Mouse (Mus musculus) midbrain, embryonic 12.5 days (tissue): ENCODE results near the gene Ppp1r2. TPM values are rescaled to one million over a fixed set of nuclear protein-coding genes. Genes with fewer than 3 reads are reported as not detected.
"Not testable (repeated sequence)": the region's sequence is repeated elsewhere in the genome, so short reads cannot be mapped to it uniquely, and the experiment has no call there.

Experiments used
- ATAC-seq: fragments of 200-750 bp; cut with Nextera tagmentation; 2 replicates; pipeline ENCODE4 v1.8.0; 2017; ENCODE audit warnings: low read depth, moderate TSS enrichment, moderate library complexity; ENCODE audit not compliant: low FRiP score
- H3K27ac ChIP-seq: fragments of 300-500 bp; sonication (generic); replicated peaks from 2 replicates; pipeline ENCODE4 v1.5.1; 2016; ENCODE audit warnings: mild to moderate bottlenecking
- H3K27me3 ChIP-seq: fragments of 300-500 bp; sonication (generic); 2 replicates; pipeline ENCODE4 v1.6.1; 2016; ENCODE audit warnings: mild to moderate bottlenecking
- H3K36me3 ChIP-seq: fragments of 300-500 bp; sonication (generic); 2 replicates; pipeline ENCODE4 v1.6.1; 2016
- H3K4me1 ChIP-seq: fragments of 300-500 bp; sonication (generic); 2 replicates; pipeline ENCODE4 v1.6.1; 2016
- H3K4me2 ChIP-seq: fragments of 300-500 bp; sonication (generic); replicated peaks from 2 replicates; pipeline ENCODE4 v1.6.1; 2016; ENCODE audit warnings: mild to moderate bottlenecking, moderate library complexity
- H3K4me3 ChIP-seq: fragments of 300-500 bp; sonication (generic); 2 replicates; pipeline ENCODE4 v1.5.1; 2016; ENCODE audit warnings: mild to moderate bottlenecking
- H3K9ac ChIP-seq: fragments of 300-500 bp; sonication (generic); replicated peaks from 2 replicates; pipeline ENCODE4 v1.6.1; 2016; ENCODE audit warnings: mild to moderate bottlenecking, moderate library complexity
- H3K9me3 ChIP-seq: fragments of 300-500 bp; sonication (generic); 2 replicates; pipeline ENCODE4 v1.6.1; 2016; ENCODE audit warnings: mild to moderate bottlenecking
- WGBS: fragments of 180-500 bp; shearing (Covaris S2); methylation state at CpG from one replicate; pipeline ENCODE4 v1.1.7; 2016; 5-methylcytosine and 5-hydroxymethylcytosine counted together
- polyA plus RNA-seq: library from polyadenylated mRNA; unstranded; fragments of >200 nt; fragmentation: Nextera tagmentation; extraction: Ambion mirVana; gene quantifications from 2 replicates; pipeline ENCODE4 v1.2.1, GENCODE M21; 2016

The Ppp1r2 gene
- polyA plus RNA-seq, result 96.6 and 98.6 TPM in 2 replicates

GRCm38 (mm10) chr16:31274674-31275460 lies at the start of gene Ppp1r2:
TSS of gene Ppp1r2 (minus strand) at chr16:31275277.
- H3K9ac ChIP-seq, result peak within 1 kb of the TSS; percentile 95
- H3K36me3 ChIP-seq, result no peaks in the 10 kb centered on the region
- no peaks in the 10 kb centered on the region for H3K27me3 ChIP-seq
- H3K4me2 ChIP-seq, result peak within 1 kb of the TSS; percentile 75
- peak within 1 kb of the TSS; percentile 95 for H3K27ac ChIP-seq
- H3K9me3 ChIP-seq, result no peaks in the 10 kb centered on the region
- peak within 1 kb of the TSS; percentile 76 for H3K4me3 ChIP-seq
- peaks cover 22% of the 10 kb centered on the region for H3K4me1 ChIP-seq
- ATAC-seq, result peak; percentile 95
- under 1% methylated on average over 83 of the region's 83 CpGs for WGBS

GRCm38 (mm10) chr16:31321501-31321900 lies 46.4 kb upstream of the Ppp1r2 start:
- no peaks in the 10 kb centered on the region for H3K36me3 ChIP-seq
- H3K27me3 ChIP-seq, result no peaks in the 10 kb centered on the region
- H3K9ac ChIP-seq, result no peak overlapping the region
- H3K4me3 ChIP-seq, result no peak overlapping the region
- peaks cover 11% of the 10 kb centered on the region; the same call in 1 of the 2 replicates for H3K4me1 ChIP-seq
- peak overlapping the region; percentile 8; the same call in 1 of the 2 replicates for H3K27ac ChIP-seq
- peak overlapping the region; percentile 30 for H3K4me2 ChIP-seq
- H3K9me3 ChIP-seq, result no peaks in the 10 kb centered on the region
- 45% methylated on average over 4 of the region's 4 CpGs for WGBS
- no peak for ATAC-seq

- H3K4me2 ChIP-seq, result peak overlapping the region; percentile 30
- 24% methylated on average over 7 of the region's 7 CpGs for WGBS
Measured at GRCm38 (mm10) chr16:31320954-31321353, 45.9 kb upstream of the Ppp1r2 start.

GRCm38 (mm10) chr16:31319723-31320122 lies 44.6 kb upstream of the Ppp1r2 start:
- WGBS, result 81% methylated on average over 3 of the region's 3 CpGs
- not testable (repeated sequence) for H3K9ac ChIP-seq, H3K27me3 ChIP-seq, ATAC-seq, H3K36me3 ChIP-seq, H3K4me3 ChIP-seq, H3K9me3 ChIP-seq, H3K4me2 ChIP-seq, H3K27ac ChIP-seq
- H3K4me1 ChIP-seq, result peaks cover 11% of the 10 kb centered on the region; the same call in 1 of the 2 replicates

More at GRCm38 (mm10) chr16:31320954-31321353, 45.9 kb upstream of the Ppp1r2 start:
- Histone ChIP-seq H3K36me3 (no peaks in the 10 kb centered on the region), H3K9me3 (no peaks in the 10 kb centered on the region), H3K27ac (peak overlapping the region; percentile 25), H3K4me1 (peaks cover 11% of the 10 kb centered on the region; the same call in 1 of the 2 replicates), H3K4me3 (no peak overlapping the region), H3K9ac (no peak overlapping the region), H3K27me3 (no peaks in the 10 kb centered on the region)
- peak; percentile 65; the same call in 1 of the 2 replicates for ATAC-seq

GRCm38 (mm10) chr16:31319316-31319715 lies 44.2 kb upstream of the Ppp1r2 start:
- Histone ChIP-seq H3K27ac (no peak overlapping the region), H3K36me3 (no peaks in the 10 kb centered on the region), H3K4me3 (no peak overlapping the region), H3K9me3 (no peaks in the 10 kb centered on the region), H3K4me1 (peaks cover 14% of the 10 kb centered on the region), H3K27me3 (no peaks in the 10 kb centered on the region), H3K9ac (no peak overlapping the region), H3K4me2 (no peak overlapping the region)
- ATAC-seq, result no peak
- WGBS, result 69% methylated on average over 4 of the region's 4 CpGs

GRCm38 (mm10) chr16:31318418-31318817 lies 43.3 kb upstream of the Ppp1r2 start:
- Histone ChIP-seq H3K4me2 (no peak overlapping the region), H3K27me3 (no peaks in the 10 kb centered on the region), H3K4me3 (no peak overlapping the region), H3K9ac (no peak overlapping the region), H3K4me1 (peaks cover 19% of the 10 kb centered on the region), H3K9me3 (no peaks in the 10 kb centered on the region), H3K27ac (no peak overlapping the region), H3K36me3 (no peaks in the 10 kb centered on the region)
- ATAC-seq, result no peak
- 67% methylated on average over 2 of the region's 2 CpGs for whole genome bisulfite sequencing

- not testable (repeated sequence) for H3K27ac ChIP-seq, ATAC-seq, H3K4me2 ChIP-seq, H3K4me3 ChIP-seq, H3K9ac ChIP-seq, H3K9me3 ChIP-seq, H3K36me3 ChIP-seq, H3K27me3 ChIP-seq
- H3K4me1 ChIP-seq, result peaks cover 12% of the 10 kb centered on the region
- WGBS, result 70% methylated on average over 12 of the region's 12 CpGs
Measured at GRCm38 (mm10) chr16:31316246-31317143, 41.4 kb upstream of the Ppp1r2 start.

GRCm38 (mm10) chr16:31315294-31315693 lies 40.2 kb upstream of the Ppp1r2 start:
- Histone ChIP-seq H3K27ac (no peak overlapping the region), H3K4me3 (no peak overlapping the region), H3K9ac (no peak overlapping the region), H3K36me3 (no peaks in the 10 kb centered on the region), H3K27me3 (no peaks in the 10 kb centered on the region), H3K4me1 (peaks cover 8% of the 10 kb centered on the region), H3K9me3 (no peaks in the 10 kb centered on the region), H3K4me2 (no peak overlapping the region)
- WGBS, result 74% methylated on average over 4 of the region's 4 CpGs
- ATAC-seq, result no peak

- Histone ChIP-seq H3K27me3 (no peaks in the 10 kb centered on the region), H3K4me1 (peaks cover 8% of the 10 kb centered on the region), H3K9me3 (no peaks in the 10 kb centered on the region), H3K9ac (no peak within 1 kb of the TSS), H3K27ac (no peak within 1 kb of the TSS; the same call in 1 of the 2 replicates), H3K36me3 (no peaks in the 10 kb centered on the region), H3K4me3 (no peak within 1 kb of the TSS), H3K4me2 (no peak within 1 kb of the TSS)
- ATAC-seq, result no peak
- WGBS, result 52% methylated on average over 9 of the region's 9 CpGs
Measured at GRCm38 (mm10) chr16:31314497-31315233, 39.6 kb upstream of the Ppp1r2 start, which contains the start of gene Apod. TSS of gene Apod (minus strand) at chr16:31314808.

- Histone ChIP-seq H3K4me3 (no peak overlapping the region), H3K27ac (no peak overlapping the region), H3K4me1 (peaks cover 8% of the 10 kb centered on the region), H3K9me3 (no peaks in the 10 kb centered on the region), H3K9ac (no peak overlapping the region), H3K36me3 (no peaks in the 10 kb centered on the region), H3K4me2 (no peak overlapping the region), H3K27me3 (no peaks in the 10 kb centered on the region)
- no peak for ATAC-seq
- 67% methylated on average over 2 of the region's 2 CpGs for WGBS
Measured at GRCm38 (mm10) chr16:31313611-31314010, 38.5 kb upstream of the Ppp1r2 start.

GRCm38 (mm10) chr16:31312296-31312695 lies 37.2 kb upstream of the Ppp1r2 start:
- H3K4me3 ChIP-seq, result no peak overlapping the region
- WGBS, result 72% methylated on average over 3 of the region's 3 CpGs

More at GRCm38 (mm10) chr16:31312296-31312695, 37.2 kb upstream of the Ppp1r2 start:
- no peak overlapping the region for H3K27ac ChIP-seq
- H3K27me3 ChIP-seq, result no peaks in the 10 kb centered on the region
- no peak overlapping the region for H3K4me2 ChIP-seq
- H3K9ac ChIP-seq, result no peak overlapping the region
- H3K36me3 ChIP-seq, result no peaks in the 10 kb centered on the region
- H3K9me3 ChIP-seq, result no peaks in the 10 kb centered on the region
- ATAC-seq, result no peak
- H3K4me1 ChIP-seq, result peaks cover 8% of the 10 kb centered on the region
